Mouse (Mus musculus) thymus, postnatal 14 days (tissue): Measurements from ENCODE around the gene Olfr1143.

Source experiments
- DNase-seq: peaks from one replicate; pipeline ENCODE4 v3.0.0; 2021

Gene Olfr1143

GRCm38 (mm10) chr2:87800292-87800691, at the start of gene Olfr1143:
Gene Olfr1143, plus strand, starts transcription at chr2:87800592.
- DNase-seq: no peak

- no peak for DNase-seq
Measured at GRCm38 (mm10) chr2:87753891-87754290, 46.5 kb upstream of the Olfr1143 start, which contains the start of gene Olfr1141. Gene Olfr1141, minus strand, starts transcription at chr2:87753991.

GRCm38 (mm10) chr2:87776143-87776542, 24.2 kb upstream of the Olfr1143 start:
- DNase-seq: no peak

GRCm38 (mm10) chr2:87779183-87779582, 21.2 kb upstream of the Olfr1143 start, which contains the start of gene Olfr152:
Gene Olfr152, plus strand, starts transcription at chr2:87779483.
- no peak for DNase-seq

- DNase-seq: no peak
Measured at GRCm38 (mm10) chr2:87809522-87809921, 9.1 kb downstream of the Olfr1143 start, which contains the start of gene Olfr1145. Gene Olfr1145, plus strand, starts transcription at chr2:87809822.

- no peak for DNase-seq
Measured at GRCm38 (mm10) chr2:87830233-87830632, 29.8 kb downstream of the Olfr1143 start, which contains the start of gene Olfr1148. Gene Olfr1148, plus strand, starts transcription at chr2:87830533.

GRCm38 (mm10) chr2:87843693-87844092, 43.3 kb downstream of the Olfr1143 start, which contains the start of gene Olfr1150-ps1:
Gene Olfr1150-ps1, plus strand, starts transcription at chr2:87843993.
- no peak for DNase-seq
